Mouse (Mus musculus): ENCODE results near the gene Zfp750.

The Zfp750 gene

GRCm38 (mm10) chr11:121467408-121467807 lies 51.7 kb downstream of the Zfp750 start:
- DNase-seq = no peak

Data from right cerebral cortex, postnatal 25 days (tissue).